Mouse (Mus musculus) T-cell, adult 2 months (primary cell): ENCODE data around the gene Srsf3.

ENCODE experiments used
- DNase-seq: peaks from one replicate; pipeline ENCODE4 v3.0.0; 2022; ENCODE audit warnings: low spot score

The Srsf3 gene

DNA sequence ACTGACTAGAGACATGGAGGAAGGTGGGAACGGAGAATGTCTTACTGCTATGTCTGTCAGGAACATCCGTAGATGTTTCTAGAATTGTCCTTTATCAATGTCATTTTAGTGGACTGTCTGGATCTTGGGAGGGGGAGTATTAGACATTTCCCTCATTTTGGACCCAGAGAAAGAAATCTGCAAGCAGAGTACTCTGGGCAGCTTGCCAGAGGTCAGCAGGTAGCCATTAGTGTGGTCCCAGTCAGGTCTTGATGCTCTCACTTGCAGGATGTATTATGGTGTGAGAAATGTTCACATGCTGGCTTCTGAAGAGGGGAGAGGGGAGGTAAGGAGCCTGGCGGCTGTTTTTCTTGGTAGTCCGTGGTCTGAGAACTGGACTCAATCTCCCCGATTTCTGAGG, 60.1 kb downstream of the Srsf3 start:
- DNase-seq, result no peak
